Mouse (Mus musculus) layer of hippocampus, postnatal 25 days (tissue): ENCODE measurements around the gene Hap1. TPM values are rescaled to one million over a fixed set of nuclear protein-coding genes. Genes with fewer than 3 reads are reported as not detected.
A peak's percentile ranks its signal among the peaks of the same experiment; 100 is the strongest.

ENCODE experiments used
- DNase-seq, 2 experiments: peaks; one replicate each; pipeline ENCODE4 v3.0.0; 2022; ENCODE audit warnings: mixed read lengths in 2 of 2, low spot score in 1 of 2; ENCODE audit errors: extremely low spot score in 1 of 2
- total RNA-seq, 2 experiments: library from RNA; stranded (reverse); gene quantifications; 2 replicates each; pipeline ENCODE4 v1.2.3; 2021

The Hap1 gene
- total RNA-seq: 100 to 1,000 TPM; 125 to 143 TPM

DNA sequence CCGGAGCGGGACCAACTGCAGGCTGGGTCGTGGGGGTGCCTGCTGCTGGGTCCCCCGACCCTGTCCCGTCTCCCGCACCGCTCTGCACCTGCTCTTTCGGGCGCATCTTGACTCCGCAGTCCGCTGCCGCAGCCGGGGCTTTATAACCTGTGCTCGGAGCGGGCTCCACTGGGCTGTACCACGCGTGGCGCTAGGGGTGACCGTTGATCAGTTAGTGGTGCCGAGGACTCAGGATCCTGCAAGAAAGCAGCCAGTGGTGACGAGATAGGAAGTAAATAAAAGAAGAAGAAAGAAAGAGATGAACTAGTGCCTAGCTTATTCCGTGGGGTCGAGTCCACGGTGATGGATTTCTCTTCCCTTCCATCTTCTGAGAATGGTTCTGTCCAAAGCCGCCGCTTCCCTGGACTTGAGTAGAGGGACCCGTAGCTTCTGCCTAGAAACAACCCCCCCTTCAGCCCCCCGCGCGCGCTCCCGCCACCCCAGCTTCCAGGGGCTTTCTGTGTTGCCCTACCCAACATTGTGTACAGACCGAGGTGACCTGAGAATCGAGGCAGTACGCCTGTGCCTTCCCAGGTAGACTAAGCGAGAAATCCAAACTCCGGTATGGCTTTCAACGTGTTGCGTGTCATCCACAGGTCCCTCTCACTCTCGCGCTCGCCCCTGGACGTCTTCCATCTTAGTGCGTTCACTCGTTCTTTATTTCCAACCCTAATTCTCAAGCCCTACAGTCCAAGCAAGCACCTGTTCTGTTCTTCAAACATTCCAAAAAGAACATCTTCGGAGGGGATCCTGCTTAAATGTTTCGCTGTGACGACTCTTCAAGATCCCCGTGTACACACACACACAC is at the start of gene Hap1:
Gene Hap1, minus strand, starts transcription at position 157 of the 847 bp plus-strand sequence.
- peak; percentile 74 to 75 for DNase-seq

DNA sequence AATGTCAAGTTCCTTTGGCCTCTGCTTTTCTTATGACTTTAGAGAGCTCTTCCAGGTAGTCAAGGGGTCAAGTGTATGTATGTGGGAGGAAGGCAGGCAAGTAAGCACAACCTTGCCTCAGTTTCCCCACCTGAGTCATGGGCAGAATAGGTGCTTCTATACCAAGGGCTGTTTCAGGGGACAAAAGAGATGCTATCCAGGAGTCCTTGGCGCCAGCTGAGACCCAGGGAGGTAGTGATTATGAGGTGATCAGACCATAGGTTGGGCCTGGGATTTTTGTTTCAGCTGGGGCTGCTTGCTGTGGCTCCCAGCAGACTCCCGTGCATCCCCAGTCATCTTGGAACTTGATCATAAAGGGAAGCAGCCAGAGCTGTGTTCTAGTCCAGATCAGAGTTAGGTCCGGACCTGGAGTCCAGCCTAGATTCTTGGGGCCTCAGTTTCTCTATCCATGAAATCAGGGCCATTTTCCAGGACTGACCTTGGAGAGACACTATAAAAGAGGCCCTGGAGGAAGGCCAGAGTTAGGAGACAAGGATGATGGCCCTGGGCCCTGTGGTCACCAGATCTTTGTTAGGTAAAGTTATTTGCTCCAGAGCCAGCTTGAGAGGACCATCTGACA is 48.6 kb upstream of the Hap1 start:
- DNase-seq: no peak

DNA sequence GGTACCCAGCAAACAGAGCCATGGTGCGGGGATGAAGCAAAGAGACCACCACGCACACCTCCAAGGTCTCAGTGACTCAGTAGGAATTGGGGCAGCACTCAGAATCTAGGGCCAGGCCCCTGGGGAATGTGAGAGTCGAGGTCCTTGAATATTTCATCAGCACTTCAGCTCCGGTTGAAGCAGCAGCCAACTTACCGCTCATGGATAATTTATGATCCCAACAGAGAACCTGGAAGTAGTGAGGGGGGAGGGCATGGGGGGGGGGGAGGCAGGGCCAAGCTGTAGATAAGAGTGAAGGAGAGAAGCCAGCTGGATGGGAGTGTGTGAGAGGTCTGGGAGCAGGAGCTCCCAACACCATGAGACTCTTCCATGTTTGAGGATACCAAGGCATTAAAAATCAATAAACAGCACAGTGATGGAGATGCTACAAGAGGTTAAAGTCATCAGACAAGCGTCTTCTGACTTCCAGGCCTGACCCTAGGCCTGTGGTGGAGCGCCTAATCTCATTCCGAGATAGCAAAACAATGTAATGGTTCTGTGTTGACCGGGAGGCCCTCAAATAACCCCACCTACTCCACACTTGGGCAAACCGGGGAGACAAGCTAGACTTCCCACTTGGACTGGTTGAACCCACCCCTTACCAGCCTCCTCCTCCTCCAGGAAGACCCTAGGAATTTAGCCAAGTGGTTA is 47.7 kb upstream of the Hap1 start:
- no peak for DNase-seq

DNA sequence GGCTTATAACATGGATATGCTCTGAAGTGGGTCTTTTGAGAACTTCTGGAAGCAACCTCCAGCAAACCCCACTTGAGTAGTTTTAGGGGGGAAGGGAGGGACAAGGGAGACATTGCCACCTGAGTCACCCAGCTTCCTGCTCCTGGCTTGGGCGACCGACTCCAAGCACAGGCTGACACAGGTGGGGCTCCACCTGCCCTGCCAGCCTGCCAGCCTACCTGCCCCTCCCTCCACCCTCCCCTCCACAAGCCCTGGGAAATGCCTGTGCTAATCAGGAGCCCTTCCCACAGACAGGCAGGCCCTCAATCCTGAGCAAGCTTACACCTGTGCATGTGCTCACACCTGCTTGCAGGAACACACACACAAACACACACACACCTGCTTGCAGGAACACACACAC is 46.8 kb upstream of the Hap1 start:
- DNase-seq: no peak

DNA sequence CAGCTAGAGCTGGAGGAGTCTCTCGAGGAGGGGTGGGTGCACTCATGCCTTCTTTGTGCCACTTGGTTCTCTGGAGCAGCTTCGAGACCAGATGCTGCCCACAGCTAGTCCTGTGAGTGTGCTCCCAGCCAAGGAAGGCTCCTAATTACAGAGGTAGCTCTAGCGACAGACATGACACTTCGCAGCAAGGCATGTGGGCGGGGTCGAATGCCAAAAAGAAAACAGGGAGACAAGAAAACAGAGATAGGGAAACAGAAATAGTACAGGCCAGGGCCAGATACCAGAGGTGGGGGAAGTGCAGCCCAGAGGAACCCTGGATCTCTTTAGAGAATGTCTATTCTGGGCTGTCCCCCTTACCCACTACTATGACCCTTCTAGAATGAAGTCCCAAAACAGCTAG is 46.3 kb upstream of the Hap1 start:
- no peak for DNase-seq

DNA sequence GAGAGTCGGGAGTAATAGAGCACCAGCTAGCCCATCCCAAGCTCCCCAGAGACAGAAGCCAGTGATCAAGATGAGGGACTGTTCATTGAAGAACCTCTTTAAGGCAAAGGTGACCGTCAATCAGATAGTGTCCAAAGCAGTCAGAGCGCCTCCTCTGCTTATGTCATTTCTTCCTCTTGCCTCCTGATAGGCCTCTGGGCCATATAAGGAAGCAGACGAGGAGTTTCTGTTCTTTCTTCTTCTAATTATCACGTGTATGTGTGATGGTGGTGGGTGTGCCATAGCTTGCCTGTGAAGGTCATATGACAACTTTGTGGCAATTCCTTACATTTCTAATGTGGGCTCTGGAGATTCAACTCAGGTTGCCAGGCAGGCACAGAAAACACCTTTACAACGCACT is 44.9 kb upstream of the Hap1 start:
- DNase-seq: no peak

DNA sequence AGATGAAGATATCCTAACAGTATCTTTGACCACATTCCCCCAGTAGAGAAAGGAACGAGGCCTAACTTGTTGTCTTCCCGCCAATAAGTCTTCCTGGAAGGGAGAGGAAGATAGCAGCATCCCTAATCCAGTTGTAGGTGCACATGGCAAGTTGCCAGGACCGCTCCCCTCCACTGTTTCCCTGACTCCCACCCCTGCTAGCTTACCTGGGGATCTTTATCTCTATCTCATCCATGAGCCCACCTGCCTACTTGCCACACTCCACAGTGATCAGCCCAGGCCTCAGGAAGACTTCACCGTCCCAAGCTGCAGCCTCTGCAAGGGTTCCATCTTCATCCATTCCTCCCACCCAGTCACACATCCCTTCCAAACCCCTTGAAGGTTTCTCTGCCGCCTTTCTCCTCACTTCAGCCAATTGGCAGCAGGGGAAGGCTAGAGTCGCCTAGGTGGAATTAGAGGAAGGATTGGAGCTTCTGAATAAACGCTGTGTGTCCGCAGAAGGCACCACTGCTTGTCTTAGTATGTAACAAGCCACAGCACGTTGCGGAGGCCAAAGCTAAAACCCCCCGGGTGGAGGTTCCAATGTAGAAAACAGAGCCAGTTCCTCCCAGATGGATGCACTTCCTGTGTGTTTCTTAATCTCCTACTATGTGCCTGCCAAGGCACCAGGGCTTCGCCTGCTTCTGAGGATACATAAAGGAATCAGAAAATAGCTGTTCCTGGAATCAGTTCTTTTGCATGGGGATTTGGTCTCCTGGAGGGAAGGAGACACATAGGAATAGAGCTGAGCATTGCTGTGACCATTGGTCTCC is 44.0 kb upstream of the Hap1 start:
- no peak for DNase-seq

DNA sequence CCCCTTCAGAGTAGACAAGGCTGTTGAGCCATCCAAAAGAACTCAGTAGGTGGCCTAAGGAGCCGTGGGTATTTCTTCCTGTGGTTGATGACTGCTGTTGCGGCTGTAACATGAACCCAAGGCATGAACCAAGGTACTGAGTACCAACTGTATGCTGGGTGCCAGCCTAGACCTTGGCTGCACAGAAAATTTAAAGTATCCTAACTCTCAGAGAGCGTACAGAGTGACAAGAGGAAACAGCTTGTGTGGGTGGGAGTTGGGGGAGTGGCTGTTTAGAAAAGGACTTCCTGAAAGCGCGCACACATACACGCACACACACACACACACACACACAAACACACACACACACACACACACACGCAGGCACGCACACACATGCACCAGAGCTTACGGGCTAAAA is 43.4 kb upstream of the Hap1 start:
- no peak for DNase-seq

DNA sequence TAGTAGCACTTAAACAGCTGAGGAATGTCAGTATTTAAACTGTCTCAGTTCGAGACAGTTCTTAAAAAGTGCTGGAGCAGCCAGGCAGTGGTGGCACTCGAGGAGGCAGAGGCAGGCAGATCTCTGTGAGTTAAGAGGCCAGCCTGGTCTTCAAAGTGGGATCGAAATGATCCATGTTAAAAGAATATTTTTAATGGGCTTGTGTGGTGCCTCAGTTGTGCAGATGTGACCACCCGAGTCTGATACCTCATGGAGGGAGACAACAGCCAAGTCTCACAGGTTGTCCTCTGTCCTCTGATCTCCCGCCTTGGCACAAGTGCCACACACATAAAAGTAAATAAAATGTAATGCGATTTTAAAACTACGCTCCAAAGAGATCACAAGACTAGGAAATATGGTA is 42.6 kb upstream of the Hap1 start:
- no peak for DNase-seq

DNA sequence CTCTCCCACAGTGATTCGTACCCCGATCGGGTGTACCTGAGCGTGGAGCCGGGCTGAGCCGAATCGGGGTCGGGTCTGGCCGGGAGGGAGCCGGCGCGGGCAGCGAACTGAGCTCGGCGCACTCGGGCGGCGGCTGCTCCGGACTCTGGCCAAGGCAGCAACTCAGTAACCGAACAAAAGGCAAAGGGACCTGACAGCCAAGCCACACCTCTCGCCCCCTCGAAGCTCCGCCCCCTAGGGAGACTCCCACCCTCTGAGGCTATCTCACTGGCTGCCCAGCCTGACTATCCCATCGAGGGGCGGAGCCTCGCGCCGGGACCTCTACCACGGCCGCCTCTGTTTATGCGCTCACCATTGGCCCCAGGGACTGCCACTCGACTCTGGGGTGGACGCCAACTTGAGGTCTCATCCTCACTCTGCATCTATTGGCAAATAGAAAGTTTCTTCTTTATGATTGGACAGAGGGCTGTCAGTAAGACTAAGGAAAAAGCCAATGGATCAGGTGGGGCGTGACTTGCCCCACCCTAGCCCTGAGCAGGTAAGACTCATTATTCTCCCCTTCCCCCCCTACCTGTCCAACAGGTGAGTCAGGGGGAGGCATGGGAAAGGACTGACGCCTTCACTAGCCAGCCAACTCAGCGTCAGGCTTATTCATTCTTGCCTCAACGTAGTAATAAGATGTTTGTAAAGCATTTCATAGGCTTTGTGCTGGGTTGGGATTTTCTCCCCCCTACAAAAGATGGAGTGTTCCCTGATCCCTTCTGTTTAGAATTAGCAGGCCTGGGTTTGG is 41.9 kb upstream of the Hap1 start, which contains the start of gene Jup:
Gene Jup, minus strand, starts transcription at position 164 of the 790 bp plus-strand sequence.
- DNase-seq: peak; percentile 97

DNA sequence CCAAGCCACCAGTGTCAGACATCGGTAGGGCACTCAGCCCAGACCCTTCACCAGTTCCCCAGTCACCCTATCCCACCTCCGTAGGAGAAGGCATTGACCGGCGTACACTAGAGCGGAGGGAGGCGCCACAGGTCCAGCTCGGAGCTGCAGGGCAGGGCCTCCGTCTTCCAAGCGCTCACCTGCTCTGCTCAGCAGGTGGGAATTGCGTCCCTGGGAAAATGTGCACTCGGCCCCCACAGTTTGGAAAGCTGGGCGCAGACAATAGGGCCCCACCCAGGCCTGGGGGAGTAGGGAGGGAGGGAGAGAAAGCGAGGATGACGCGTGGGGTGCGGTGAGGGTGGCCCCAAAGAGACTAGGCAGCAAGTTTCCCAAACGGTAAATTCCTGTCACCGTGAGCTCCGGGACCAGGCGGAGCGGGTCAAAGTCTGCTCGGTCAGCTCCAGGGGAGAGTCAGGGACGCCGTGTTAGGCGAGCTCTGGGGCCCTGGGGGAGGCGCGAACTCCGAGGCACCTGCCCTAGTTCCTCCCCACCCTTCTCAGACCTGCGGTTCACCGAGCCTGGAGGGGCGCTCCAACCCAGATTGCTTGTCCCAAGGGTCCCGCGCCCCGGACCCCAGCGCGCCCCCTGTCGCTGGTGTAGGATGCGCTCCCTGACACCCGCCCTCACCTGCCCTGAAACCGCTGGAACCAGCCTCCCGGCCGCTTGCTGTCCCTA is 41.1 kb upstream of the Hap1 start:
- no peak for DNase-seq

DNA sequence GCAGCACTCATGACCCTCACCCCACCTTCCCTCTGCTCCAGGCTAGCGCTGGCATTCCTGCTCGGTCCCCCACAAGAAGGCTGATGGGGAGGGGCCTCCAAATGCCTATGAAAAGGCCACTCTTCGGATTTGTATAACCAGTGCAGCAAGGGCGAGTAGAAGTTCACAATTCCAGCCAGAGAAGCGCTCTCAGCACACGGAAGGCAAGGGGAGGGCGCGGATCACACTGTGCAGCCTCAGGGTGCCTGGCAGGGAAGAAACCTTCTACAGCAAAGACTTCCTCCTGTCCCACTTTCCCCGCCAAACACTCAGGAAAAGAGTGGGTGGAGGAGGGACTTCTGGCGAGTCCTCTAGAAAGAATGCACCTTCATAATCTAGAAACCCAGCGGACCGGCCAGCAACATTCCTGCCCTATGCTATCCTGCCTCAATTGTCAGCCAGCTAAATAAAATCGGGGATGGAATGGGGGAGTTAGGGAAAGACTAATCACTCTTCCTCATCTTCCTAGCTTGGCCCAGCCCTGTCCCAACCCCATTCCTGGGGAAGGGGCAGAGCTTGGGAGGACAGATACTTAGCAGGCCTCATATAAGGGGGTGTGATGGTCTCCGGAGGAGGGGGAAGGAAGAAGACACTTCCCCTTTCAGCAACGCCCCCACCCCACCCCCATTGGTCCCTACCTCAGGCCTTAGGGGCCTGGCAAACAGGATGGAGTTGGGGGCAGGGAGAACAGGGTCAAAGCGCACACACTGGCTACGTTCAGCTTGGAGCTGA is 40.1 kb upstream of the Hap1 start:
- DNase-seq: no peak

DNA sequence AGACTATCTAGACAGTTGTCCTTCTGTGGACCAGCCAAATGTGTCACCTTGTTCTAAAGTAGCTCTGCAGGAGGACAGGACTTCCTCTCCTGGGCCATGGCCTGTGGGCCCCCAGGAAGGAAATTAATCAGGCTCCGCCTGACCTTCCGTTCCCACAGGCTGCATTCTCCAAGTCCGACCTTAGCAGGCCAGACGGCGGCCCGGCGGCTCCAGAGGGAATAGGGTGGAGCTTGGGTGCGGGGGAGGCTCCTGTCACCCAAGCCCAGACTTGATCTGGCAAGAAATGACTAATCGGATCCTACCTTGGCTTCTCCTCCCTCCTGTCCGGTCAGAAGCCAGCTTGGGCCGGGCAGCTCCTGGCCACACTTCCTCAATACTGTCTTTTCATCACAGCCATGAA is 39.3 kb upstream of the Hap1 start:
- DNase-seq: no peak

DNA sequence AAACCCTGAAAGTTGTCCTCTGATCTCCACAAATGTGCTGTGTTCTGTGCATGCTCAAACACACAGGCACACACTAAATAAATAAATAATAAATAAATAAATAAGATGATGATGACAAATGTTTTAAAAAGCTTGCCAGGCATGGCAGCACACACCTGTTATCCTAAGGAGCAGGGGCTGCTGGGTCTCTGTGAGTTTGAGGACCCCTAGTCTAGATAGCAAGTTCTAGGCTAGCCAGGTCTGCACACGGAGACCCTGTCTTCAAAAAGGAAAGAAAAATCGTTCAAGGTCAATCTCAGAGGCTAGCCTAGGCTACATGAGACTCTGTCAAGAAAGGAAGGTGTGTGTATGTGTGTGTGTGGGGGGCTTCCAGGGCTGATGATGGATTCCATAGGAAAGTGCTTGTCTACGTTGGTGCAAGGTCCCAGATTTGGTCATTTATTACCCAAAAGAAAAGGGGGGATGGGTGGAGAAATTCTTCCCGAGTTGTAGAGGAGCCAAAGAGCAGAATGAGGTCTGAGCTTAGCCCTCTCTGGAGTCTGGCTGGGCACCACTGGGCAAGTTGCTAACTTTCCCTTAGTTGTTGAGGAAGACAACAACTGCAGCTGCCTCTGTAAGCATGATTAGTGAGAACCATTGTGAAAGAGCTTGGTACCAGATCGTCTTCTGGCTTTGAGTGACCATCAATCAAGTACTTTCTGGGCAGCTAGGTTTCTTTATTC is 38.6 kb upstream of the Hap1 start:
- DNase-seq: no peak

DNA sequence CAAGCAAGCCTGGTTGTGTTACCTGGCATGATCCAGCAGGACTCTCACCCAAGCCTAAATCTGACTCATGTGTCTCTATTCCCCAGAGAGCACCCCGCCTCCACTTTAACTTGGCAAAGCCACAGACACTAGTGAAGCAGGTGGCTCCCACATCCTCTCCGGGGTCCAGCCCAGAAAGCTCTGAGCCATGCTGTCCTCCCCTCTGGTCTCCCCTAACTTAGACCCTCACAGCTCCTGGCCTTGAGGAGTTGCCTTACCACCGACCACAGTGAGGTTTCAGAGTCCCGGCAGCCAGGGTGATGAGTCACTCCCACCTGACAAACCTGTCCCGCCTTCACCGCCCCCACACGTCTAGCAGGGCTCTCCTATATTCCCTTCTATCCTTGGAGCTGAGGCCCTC is 37.8 kb upstream of the Hap1 start:
- no peak for DNase-seq

DNA sequence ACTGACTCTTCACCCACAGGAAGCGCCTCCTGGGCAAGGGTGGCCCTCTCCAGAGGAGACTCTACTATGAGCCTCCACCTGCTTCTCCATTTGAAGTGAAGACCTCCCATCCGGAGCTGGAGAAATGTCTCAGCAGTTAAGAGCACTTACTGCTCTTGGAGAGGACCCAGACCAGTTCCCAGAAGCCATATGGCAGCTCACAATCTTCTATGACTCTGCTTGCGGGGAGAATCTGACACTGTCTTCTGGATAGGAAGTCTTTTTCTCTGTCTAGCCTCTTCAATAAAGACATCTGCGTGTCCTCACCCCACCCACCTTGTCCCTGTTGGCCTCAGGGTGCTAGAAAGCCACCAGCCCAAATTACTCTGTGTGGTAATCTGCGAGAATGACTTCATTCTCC is 37.0 kb upstream of the Hap1 start:
- DNase-seq: no peak

DNA sequence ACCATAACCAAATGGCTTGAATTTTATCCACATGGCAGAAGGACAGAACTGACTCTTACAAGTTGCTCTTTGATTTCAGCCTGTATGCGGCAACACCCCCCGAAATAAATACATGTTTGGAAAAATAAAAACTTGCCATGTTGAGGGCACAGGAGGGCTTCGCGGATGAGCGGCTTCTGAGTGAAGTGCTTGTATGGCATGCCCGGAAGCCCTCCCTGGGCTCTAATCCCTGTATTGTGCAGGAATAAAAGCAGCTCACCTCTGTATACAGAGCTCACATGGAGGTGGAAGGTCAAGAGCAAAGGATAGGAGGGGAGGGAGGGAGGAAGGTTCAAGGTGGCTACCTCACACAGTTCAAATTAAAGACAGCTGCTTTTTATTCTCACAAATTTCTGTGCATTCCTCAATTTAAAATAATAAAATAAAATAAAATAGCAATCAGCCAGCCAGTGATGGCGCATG is 36.0 kb upstream of the Hap1 start:
- DNase-seq: no peak
